Mouse (Mus musculus) thymus, postnatal 4 days (tissue): ENCODE data around the gene Cdk14.

ENCODE experiments used
- DNase-seq: peaks from one replicate; pipeline ENCODE4 v3.0.0; 2021

Gene Cdk14

DNA sequence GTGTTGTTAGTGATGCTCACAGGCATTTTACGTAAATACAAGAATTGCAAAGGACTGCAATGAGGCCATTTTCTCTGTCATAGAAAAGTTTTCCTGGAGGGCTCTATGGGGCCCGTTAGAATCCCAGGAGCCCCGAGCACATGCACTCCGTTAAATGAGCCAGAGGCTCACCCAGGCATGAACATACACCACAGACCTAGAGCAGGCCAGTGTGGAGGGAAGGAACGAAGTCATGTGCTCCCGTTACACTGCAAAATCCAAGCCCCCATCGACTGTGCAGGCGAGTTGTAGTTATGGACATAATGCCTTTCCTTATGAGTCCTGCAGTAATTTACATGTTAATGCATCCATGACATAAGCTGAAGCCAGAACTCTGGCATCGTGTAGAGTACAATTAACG, 244.1 kb downstream of the Cdk14 start:
- no peak for DNase-seq

DNA sequence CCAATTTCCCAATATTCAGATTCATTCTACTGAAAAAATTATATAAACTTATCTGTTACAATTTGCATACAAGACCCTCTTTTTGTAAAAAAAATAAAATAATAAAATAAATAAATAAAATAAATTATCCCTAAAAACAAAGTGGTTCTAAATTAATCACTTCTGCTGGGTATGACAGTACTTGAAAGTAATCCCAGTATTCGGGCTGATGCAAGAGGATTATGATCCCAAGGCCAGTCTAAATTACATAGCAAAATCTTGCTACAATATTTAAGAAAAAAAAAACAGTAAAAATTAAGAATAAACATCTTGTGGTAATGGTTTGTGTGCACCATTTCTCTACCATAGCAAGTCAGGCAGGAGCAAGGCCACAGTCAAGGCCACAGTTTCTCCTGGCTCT, 244.5 kb downstream of the Cdk14 start:
- no peak for DNase-seq

DNA sequence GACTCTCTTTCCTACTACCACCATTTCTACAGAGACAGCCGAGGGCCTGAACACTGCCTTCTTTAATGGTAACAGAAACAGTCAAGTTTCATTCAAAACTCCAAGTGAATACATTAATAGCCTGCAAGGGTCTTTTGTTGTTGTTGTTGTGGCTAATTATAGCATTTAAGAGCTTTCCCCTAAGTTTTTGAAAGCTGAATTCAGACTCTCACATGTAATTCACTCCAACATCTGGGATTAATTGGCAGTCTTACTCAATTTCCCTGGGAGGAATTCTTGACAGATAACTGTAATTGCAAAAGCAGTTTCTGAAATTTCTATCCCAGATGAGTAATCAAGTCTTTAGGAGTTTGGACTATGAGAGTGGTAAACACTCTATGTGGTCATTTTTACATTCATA, 245.0 kb downstream of the Cdk14 start:
- DNase-seq: no peak

DNA sequence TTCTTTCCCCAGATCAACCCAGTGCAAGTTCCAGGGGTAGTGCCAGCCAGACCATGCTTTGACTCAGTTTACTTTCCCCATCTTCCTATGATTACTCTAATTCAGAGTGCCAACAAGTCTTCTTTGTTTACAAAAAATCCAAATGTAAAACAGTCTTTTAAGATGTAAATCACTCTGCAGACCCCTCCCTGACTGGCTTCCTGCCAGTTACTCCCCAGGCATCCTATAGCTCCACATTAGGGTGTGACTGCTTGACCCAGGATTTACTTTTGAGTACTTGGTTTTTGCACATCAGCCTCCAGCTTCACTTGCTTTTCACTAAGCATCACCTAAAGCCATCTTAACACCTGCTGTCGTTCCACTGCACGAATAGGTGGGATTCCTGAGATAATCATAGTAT, 254.0 kb downstream of the Cdk14 start:
- DNase-seq: no peak

DNA sequence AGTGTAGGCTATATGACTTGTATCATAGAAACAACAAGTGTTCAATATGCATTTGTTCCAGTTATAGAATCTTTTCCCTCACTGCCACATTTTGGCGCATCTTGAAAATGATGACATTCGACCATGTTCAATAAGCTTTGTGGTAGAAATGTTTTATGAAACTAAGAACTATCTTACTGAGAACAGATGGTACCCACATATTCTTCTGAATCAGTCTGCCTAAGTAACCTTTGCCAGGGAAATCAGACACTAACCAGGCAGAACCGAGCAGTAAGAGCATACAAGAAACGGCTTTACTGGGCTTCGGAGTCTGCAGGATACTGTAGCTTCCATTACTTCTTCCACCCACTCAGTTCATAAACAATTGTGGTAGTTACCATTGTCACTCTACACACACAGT, 255.8 kb downstream of the Cdk14 start:
- no peak for DNase-seq

DNA sequence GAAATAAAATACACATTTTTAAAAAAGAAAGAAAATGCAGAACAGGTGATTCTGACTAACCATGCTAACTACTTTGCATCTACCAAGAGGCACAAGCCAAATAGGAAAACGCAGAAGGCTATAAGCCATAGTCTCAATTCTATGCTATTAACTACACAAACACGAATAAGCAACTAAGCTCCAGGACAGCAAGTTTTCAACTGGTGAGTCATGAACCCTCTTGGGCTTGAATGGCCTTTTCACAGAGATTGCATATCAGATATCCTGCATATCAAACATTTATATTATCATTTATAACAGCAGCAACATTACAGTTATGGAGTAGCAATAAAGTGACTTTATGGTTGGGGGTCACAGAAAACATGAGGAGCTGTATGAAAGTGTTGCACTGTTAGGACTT, 256.3 kb downstream of the Cdk14 start:
- DNase-seq: no peak

DNA sequence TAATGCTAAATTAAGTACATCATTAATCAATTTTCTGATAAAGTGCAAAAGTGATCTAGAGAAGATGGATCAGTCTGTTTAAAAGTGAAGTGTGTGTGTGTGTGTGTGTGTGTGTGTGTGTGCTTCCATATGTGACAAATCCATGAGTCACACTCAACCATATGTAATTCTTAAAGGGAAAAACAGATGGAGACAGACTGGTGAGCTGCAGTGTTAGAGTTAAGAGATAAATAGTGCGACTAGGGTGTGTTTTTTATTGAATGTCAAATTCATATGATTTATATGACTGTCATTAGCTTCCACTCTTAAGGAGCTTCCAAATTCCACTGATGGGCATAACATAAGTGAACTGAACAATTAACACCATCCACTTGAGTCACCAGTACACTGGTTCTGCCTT, 260.6 kb downstream of the Cdk14 start:
- DNase-seq: no peak

DNA sequence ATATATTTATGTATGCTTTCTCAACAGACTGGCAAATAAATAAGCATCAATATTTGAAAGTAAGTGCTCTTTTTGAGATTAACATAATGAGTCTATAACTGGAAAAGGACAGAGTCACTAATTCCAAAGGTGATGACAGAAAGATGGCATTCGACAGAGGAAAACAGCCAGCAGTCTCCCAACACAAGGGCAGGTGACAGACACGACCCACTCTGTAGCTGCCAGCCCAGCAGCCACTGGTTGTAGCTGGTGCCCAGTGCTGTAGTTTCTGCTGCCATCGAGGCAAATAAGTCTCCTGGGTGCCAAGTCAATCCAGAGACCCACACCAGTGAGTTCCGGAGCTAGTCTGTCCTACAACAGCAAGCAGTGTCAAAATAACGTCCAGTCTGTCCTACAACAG, 280.3 kb downstream of the Cdk14 start:
- DNase-seq: no peak

DNA sequence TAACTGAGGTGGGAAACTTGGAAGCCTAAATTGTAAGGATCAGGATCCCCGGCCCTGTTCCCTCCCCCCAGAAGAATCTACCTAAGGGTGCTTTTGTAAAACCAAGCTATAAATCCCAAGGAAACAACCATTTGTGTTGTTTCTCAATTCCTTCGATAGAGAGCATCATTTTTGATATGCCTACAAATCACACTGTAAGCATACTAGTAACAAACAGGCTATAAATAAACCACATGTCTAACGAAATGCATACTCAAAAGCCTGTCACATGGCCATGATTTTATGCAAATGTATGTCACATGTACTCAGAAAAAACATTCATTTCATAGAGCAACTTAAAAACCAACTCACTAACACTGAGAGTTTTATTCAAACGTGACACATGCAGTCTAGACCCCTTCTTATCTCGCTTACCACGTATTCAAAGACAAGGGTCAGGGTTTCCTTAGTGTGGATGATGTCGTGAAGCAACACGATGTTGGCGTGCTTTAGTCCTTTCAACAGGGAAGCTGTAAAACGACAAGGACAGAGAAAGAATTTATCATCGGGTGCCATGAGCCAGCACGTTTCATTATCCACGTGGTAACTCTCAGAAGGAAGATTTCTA, 285.1 kb downstream of the Cdk14 start:
- no peak for DNase-seq

DNA sequence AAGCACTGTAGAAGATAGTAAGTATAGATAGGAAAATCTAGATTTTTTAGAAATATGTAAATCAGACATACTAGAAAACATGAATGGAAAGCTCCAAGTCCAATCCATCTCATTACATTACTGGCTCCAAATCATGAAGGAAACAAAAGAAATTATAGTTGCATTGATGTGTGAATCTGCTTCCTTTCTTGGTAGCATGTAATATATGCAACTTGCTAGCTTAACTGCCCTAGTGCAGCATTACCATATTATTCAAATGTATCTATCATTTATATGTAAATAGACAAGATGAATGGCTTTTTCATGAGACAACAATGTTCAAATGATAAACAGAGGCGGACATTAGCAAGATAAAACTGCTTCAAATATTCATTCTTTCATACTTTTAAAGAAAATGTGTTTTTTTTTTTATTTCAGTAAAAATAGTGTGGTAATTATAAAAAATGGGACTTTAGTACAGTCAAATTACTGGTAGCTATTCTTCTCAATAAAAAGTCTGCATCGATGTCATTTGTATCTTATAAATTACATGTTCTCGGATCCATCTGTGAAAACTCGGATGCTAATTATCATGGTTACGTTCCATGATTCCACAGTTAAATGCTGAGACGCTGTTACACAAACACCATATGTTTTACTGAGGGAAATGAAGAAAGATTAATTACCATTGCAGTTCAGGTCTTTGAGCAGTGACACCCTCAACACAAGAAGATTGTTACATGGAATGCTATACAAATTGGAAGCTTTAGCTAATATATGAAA, 285.8 kb downstream of the Cdk14 start:
- no peak for DNase-seq

DNA sequence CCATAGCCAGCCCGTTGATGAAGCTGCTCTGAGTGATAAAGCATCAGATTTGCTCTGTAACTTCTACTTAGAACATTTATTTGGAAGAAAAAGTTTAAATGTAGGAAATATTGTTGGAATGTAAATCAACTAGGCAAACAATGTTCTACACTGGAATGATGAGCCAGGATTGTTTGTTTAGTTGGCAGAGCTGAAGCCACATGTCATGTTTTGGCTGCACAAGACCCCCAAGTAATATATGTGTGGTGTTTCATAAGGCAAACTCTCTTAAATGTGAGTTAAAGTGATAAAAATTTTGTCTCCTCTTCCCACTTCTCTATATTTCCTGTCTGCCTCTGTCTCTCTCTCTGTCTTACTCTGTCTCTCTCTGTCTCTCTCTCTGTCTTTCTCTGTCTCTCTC, 291.3 kb downstream of the Cdk14 start:
- no peak for DNase-seq

DNA sequence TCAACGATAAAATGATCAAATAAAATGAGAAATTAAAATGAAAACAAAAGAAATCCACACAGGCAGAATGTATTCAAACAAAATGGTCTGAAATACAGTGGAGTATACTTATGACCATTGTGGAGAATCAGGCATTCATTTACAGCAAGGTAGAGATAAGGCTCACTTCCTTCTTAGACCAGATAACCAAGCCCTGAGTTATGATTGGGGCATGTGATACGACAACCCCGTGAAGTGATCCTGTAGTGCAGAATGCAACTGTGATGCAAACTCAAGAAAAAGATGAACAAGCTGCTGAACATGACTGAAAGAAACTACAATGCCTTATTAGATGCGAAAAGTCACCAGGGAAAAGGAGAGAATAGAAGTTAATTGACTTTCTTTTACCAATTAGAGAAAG, 295.5 kb downstream of the Cdk14 start:
- DNase-seq: no peak

DNA sequence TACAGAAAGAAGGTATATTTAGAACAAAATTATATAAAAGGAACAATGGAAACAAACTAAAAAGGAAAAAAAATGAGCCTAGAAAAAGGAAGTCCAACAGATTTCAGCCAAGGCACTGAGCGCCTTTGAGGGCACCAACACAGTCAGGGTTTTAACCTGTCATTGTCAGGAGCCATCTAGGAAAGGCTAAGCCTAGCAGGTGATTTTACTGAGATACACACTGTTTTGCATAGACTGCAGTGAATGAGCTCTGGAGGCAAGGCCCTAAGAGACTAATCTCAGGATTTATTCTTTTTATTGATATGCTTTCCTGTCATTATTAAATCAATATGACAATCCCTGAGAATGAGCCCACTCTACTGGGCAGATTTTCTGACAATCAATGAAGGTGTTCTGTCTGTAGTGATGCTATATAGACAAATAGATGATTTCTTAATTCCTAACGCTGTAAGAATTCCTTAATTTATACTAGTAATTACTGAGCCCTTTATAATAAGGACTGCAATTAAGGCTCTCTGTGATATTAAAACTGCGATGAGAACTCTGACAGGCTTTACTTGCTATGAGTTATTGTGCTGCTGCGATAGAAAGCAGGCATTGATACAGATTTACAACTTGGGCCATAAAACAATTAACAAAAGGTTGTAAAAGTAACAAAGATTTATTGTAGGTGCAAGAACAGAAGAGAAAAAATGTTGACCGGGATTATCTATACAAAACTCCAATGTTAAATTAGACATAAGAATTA, 303.2 kb downstream of the Cdk14 start:
- DNase-seq: no peak

DNA sequence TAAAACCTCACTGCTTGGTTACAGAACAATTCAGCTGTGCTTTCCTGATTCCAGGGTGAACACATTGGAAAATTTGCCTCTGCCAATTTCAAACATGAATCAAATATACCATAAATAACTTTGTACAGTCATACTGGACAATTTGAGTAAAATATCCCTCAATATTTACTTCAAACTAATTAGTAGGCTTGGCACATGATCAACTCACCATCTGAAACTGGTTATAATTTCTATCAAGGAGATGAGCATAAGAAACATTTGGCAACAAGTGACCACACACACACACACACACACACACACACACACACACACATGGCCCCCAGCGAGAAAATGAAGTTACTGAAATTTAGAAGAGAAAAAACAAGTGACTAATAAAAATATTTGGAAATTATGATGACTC, 304.6 kb downstream of the Cdk14 start:
- DNase-seq: no peak

DNA sequence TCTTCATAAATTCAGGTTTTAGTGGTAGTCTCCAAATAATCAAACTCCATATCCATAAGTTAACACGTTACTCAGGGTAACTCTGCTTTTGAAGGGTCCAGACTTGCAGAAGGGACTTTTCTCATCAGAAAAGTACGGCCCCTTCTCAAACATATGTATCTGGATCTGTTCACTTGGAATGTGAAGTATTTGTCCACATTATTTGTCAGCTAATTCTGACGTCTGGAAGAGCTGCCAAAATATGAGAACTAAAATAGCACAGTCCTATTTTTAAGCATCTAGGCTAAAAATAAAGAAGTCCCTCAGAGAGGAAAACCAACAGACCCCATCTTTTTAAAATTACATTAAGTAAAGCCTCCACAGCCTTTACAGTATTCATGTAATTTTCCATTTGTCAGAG, 310.5 kb downstream of the Cdk14 start:
- DNase-seq: no peak

DNA sequence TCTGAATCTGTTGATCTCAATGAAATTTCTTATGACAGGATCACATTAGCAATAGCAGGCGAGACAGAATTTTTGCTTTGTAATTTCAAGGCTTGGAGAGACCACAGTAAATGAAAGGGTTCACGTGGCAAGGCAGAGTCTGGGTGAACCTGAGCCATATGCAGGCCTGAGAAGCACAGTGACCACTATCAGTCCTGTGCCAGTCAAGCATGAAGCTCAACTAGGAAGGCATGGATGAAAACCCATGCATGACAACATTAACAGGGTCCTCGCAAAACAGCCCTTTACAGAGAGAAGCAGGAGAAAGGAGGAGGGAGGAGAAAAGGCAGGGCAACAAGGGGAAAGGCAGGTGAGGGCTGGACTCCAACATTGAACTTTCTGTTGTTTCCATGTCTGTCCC, 311.1 kb downstream of the Cdk14 start:
- no peak for DNase-seq

DNA sequence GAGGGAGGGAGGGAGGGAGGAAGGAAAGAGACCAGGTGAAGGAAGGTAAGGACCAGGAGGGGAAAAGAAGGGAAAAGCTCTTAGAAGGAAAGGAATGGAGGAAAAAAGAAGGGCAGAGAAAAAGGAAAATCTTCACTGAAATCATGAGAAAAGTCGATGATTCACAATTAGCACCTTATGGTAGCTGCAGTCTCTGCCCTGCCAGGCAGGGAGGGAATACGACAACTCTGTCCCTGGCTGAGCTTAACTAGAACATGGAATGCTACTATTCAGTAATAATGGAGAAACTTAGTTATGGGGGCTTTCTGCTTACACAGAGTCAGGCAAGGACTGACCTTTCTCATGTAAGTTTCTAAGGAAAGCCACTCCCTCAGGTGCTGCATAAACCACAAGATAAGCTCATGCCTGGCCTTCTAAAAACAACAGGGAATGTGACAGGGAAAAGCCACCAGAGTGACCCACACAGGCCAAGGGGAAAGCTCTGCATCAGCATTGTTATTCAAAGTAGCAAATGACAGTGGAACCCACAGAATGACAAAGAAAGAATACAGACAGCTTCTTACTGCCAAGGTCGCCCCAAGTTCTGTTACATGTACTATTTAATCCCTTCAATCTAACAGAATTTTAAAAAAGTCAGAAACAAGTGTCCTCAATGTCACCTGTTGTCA, 323.7 kb downstream of the Cdk14 start:
- DNase-seq: no peak

DNA sequence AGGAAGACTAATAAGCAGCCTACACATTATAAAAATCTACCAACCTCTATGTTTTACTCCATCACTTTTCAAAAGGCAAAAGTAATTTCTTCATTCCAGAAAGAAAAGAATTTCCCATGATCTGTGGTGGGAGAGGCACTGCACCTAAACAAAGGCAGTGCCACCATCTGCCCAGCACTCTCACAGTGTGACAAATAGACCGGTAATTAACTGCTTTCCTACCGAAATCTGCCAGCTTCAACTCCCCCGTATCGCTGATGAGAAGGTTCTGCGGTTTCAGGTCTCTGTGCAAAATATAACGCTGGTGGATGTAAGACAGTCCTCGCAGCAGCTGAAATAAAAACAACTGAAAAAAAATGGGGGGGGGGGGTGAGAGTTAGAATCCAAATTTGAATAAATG, 327.4 kb downstream of the Cdk14 start:
- DNase-seq: no peak

DNA sequence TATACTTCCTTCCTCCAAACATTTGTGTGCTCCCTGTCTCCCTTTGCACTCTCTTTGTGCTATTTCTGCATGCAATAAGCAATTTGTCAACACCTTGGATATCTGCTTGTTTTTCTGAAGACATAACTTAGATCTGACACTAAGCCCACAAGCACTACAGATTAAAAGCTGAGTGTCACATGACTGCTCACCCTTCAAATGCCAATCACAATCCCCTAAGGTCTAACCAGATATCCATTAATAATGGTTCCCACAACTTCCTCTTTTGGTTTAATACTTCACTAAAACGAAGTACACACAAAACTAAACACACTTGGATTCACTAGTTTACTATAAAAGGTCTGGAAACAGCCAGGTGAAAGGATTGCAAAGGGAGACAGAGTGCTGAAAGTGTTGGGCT, 348.6 kb downstream of the Cdk14 start:
- no peak for DNase-seq

DNA sequence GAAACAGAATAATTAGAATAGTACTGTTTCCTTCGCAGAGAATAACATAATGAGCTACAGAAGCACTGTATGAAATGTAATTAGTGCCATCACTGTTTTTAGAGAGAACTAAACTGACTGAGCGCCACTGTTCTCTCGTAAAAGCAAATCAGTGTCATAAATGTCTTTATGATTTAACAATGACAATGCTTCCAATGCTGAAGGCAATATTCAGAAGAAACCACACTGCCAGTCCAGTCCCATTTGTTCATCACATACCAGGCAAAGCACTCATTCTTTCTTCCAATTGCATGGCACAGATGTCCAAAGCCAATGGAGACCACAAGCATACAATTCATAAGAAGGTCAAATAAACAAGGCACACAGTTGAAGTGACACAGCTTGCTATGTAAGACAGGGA, 355.4 kb downstream of the Cdk14 start:
- DNase-seq: no peak

DNA sequence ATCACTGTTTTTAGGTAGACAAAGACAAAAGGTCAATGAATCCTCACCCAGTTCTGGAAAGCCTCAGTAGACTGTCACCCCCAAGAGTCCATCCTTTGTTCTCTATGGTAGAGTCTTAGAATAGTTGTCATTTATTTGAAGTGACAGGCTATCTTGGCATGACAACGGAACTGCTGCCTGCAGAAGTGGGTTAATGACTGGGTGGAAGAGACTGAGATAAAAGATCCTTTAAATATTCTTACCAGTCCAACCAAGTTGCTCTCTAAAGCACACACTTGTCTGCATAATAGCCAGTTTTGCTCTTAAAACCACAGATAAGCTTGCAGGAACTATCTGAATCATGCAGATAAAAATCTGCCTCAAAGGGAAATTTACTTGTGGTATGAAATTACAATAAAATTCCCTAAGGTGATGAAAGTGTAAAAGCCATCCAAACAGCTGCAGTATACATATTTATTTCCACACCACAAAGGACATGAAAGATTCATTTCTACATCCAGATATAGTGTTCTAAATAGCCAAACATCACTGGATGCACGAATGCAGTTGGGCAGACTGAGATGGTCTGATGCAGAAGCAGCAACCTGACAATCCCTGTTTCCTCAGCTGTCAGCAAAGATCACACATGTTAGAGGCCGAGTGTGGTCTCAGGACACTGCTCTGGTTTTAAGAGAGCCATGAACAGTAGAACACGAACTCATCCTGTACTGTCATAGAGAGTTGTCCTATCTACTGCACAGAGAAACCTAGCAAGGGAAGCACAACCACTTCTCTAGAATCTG, 363.8 kb downstream of the Cdk14 start:
- no peak for DNase-seq

DNA sequence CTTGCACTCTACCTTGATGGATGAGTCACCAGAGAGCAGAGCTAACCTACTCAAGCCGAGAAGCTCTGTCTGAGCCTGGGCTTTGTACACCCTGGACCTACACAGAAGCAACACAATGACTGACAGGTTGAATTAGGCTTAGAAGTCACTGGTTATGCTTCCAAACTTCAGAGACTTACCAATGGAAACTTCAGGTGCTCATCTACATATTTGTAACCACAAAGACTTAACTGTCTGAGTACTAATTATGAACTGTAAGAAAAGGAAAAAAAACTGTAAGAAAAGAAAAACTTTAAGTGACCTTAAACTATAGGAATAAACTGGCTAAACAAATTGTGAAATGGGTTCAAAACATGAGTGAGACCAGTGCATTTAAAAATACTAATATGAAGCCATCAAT, 364.6 kb downstream of the Cdk14 start:
- no peak for DNase-seq

DNA sequence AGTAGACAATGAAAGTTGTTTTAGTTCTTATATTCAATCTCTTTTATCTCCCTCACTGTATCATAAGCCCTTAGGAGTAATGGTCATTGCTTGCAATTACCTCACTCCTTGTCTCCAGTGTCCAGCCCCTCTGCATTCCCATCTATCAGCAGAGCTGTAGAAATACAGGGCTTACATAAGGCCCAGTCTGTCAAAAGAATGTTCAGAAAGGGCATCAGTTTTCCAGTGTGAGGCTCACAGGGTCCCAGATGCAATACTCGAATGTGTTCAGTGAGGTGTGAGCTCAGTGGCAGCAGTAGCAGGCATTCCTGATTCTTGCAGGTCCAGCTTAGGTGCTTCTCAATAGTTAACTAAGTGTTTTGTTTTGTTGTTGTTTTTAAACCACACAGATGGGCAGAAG, 365.8 kb downstream of the Cdk14 start:
- no peak for DNase-seq
